Mouse (Mus musculus): ENCODE measurements around the gene Ninj2. TPM values are rescaled to one million over a fixed set of nuclear protein-coding genes. Genes with fewer than 3 reads are reported as not detected.
A peak's percentile ranks its signal among the peaks of the same experiment; 100 is the strongest.

The Ninj2 gene
- polyA plus RNA-seq, 1 experiment: not detected

DNA sequence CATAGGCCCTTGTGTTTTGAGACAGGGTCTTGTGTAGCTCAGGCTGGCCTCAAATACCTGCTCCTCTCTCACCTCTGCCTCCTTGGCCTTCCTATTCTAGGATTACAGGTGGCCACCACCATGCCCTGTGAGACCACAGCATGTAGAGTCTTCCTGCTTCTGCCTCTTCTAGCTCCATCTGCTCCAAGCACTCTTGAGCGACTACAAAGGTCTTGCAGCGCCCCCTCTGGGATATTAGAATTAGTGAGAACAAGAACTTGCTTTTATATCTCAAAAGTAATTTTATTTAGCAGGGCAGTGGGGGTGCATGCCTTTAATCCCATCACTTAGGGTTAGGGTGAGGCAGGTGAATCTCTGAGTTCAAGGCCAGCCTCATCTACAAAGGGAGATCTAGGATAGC lies 103.7 kb downstream of the Ninj2 start:
- Histone ChIP-seq H3K79me3 (ENCODE audit: low read depth) (no peaks in the 10 kb centered on the region), H3ac (ENCODE audit: control insufficient read depth, insufficient read length, low read depth) (no peak overlapping the region), H3K27me3 (ENCODE audit: control insufficient read depth, insufficient read depth, insufficient read length) (peaks cover under 1% of the 10 kb centered on the region), H3K36me3 (ENCODE audit: control insufficient read depth, insufficient read depth) (no peaks in the 10 kb centered on the region), H3K4me3 (ENCODE audit: insufficient read depth, poor library complexity, severe bottlenecking) (no peak overlapping the region), H3K79me2 (ENCODE audit: control insufficient read depth, insufficient read depth) (no peaks in the 10 kb centered on the region)
- TF ChIP-seq MYOD1 (IDR thresholded peaks at IDR 0.05; ENCODE audit: control insufficient read depth, insufficient read length, low read depth) (no peak), MYOG (IDR thresholded peaks at IDR 0.05; ENCODE audit: control insufficient read depth, extremely low read depth, insufficient read length) (no peak), FOSL1 (IDR thresholded peaks at IDR 0.05; ENCODE audit: insufficient read depth, low read length, poor library complexity, severe bottlenecking) (no peak), USF1 (IDR thresholded peaks at IDR 0.05; ENCODE audit: low read depth) (no peak), MAX (IDR thresholded peaks at IDR 0.05) (no peak), CTCF (IDR thresholded peaks at IDR 0.05; ENCODE audit: control insufficient read depth, insufficient read depth, insufficient read length) (no peak), CEBPB (IDR thresholded peaks at IDR 0.05; ENCODE audit: low read depth) (no peak)

DNA sequence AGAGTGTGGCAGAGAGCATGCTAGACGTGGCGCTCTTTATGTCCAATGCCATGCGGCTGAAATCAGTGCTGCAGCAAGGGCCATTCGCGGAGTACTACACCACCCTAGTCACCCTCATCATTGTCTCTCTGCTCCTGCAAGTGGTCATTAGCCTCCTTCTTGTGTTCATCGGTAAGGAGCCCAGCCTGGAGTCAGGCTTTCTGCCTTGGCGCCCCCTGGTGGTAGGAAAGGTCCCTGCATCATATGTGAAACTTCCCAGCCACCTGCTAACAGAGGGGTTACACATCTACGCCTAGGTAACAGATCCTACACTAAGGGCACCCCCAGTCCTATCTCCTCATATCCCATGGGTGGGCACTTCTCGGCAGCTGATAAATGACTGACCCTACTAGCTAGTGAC lies 104.8 kb downstream of the Ninj2 start:
- TF ChIP-seq MYOD1 (IDR thresholded peaks at IDR 0.05; ENCODE audit: control insufficient read depth, insufficient read length, low read depth) (no peak), CTCF (IDR thresholded peaks at IDR 0.05; ENCODE audit: control insufficient read depth, insufficient read depth, insufficient read length) (peak; percentile 64)
- H3ac ChIP-seq (ENCODE audit: control insufficient read depth, insufficient read length, low read depth): no peak overlapping the region

DNA sequence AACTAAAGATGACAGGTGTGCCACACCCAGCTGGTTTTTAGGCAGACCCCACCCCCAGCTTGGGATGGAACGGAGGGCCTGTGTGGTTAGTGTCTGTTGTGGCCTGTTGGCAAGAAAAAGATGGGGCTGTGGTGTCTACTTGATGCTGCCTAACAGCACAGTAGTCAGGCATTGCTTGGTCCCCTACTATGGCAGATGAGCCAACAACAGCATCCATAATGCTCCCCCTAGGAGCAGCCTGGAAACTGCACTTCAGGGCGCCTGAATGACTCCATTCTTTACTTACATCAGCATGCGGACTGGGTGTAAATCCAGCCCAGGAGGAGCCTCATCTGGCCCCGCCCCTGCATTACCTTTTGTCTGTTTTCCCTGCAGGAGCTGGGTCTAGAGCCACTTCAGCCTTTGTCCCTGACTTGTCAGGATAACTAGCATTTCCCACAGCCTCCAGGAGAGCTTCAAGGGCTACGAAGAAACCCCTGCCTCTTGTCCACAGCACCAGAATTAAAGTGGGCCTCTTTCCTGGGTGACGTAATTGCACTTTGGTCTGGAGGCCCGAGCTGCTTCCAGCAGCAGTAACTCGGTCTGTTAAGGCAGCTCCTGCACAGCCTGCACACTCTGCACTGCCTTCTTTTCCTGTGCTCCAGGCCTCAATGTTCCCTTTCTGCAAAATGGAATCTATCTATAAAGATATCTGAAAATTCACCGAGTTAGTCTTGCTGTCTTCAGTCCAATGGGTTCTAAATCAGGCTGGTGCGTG lies 106.7 kb downstream of the Ninj2 start:
- Histone ChIP-seq H3K27me3 (ENCODE audit: control insufficient read depth, insufficient read depth, insufficient read length) (peaks cover 27% of the 10 kb centered on the region), H3K79me3 (ENCODE audit: low read depth) (no peaks in the 10 kb centered on the region), H3K36me3 (ENCODE audit: control insufficient read depth, insufficient read depth) (no peaks in the 10 kb centered on the region), H3K4me3 (ENCODE audit: insufficient read depth, poor library complexity, severe bottlenecking) (no peak overlapping the region), H3ac (ENCODE audit: control insufficient read depth, insufficient read length, low read depth) (no peak overlapping the region), H3K79me2 (ENCODE audit: control insufficient read depth, insufficient read depth) (no peaks in the 10 kb centered on the region)
- TF ChIP-seq CTCF (IDR thresholded peaks at IDR 0.05; ENCODE audit: control insufficient read depth, insufficient read depth, insufficient read length) (no peak), MYOD1 (IDR thresholded peaks at IDR 0.05; ENCODE audit: control insufficient read depth, insufficient read length, low read depth) (no peak), FOSL1 (IDR thresholded peaks at IDR 0.05; ENCODE audit: insufficient read depth, low read length, poor library complexity, severe bottlenecking) (no peak), MYOG (IDR thresholded peaks at IDR 0.05; ENCODE audit: control insufficient read depth, extremely low read depth, insufficient read length) (no peak), CEBPB (IDR thresholded peaks at IDR 0.05; ENCODE audit: low read depth) (no peak), MAX (IDR thresholded peaks at IDR 0.05) (no peak), USF1 (IDR thresholded peaks at IDR 0.05; ENCODE audit: low read depth) (no peak)

More for the DNA sequence above, 104.8 kb downstream of the Ninj2 start:
- no peaks in the 10 kb centered on the region for H3K36me3 ChIP-seq (ENCODE audit: control insufficient read depth, insufficient read depth)
- no peak overlapping the region for H3K4me3 ChIP-seq (ENCODE audit: insufficient read depth, poor library complexity, severe bottlenecking)
- H3K27me3 ChIP-seq (ENCODE audit: control insufficient read depth, insufficient read depth, insufficient read length): peaks cover 8% of the 10 kb centered on the region
- H3K79me2 ChIP-seq (ENCODE audit: control insufficient read depth, insufficient read depth): no peaks in the 10 kb centered on the region
- H3K79me3 ChIP-seq (ENCODE audit: low read depth): no peaks in the 10 kb centered on the region

DNA sequence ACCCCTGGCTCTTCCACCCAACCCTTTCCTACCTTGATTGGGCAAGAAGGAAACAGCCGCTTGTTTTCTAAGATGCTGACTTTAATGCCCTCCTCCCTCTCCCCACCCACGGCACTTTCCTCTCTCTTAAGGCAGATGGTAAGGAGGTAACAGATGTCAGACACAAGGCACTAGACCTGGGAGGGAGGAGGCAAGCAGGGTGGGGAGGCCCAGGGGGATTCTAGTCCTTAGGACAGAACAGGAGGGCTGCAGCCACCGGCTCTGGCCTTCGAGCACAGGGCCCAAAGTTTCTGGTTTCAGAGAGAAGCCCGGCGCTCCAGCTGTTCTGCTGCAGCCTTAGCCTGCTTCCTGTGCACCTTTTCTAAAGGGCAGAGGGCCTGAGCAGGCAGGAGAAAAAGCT lies 108.8 kb downstream of the Ninj2 start:
- Histone ChIP-seq H3K36me3 (ENCODE audit: control insufficient read depth, insufficient read depth) (no peaks in the 10 kb centered on the region), H3K27me3 (ENCODE audit: control insufficient read depth, insufficient read depth, insufficient read length) (peaks cover 41% of the 10 kb centered on the region)
- no peak for TF ChIP-seq MYOD1 (IDR thresholded peaks at IDR 0.05; ENCODE audit: control insufficient read depth, insufficient read length, low read depth)
- TF ChIP-seq FOSL1 (IDR thresholded peaks at IDR 0.05; ENCODE audit: insufficient read depth, low read length, poor library complexity, severe bottlenecking): no peak
- TF ChIP-seq USF1 (IDR thresholded peaks at IDR 0.05; ENCODE audit: low read depth): no peak
- no peak for TF ChIP-seq MYOG (IDR thresholded peaks at IDR 0.05; ENCODE audit: control insufficient read depth, extremely low read depth, insufficient read length)
- no peak for TF ChIP-seq MAX (IDR thresholded peaks at IDR 0.05)
- no peak for TF ChIP-seq CEBPB (IDR thresholded peaks at IDR 0.05; ENCODE audit: low read depth)
- TF ChIP-seq CTCF (IDR thresholded peaks at IDR 0.05; ENCODE audit: control insufficient read depth, insufficient read depth, insufficient read length): no peak

DNA sequence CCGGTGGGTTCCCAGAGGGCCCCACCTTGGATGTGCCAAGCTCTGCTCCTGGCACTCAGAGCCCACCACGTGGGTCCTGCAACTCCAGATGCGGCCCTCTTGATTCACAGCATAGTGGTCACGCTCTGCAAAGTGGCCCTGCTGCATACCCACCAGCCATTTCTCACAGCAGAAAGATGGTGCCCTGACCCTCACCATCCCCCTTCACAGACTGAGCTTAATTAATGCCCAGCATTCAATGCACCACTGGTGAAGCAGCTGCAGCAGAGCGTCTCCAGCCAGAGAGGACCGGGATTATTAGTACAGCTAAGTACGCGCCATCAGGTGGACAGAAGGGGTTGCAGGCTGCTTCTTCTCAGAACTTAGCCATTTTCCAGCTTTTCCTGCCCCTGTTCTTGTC lies 109.3 kb downstream of the Ninj2 start:
- Histone ChIP-seq H3K4me3 (ENCODE audit: insufficient read depth, poor library complexity, severe bottlenecking) (no peak overlapping the region), H3K36me3 (ENCODE audit: control insufficient read depth, insufficient read depth) (no peaks in the 10 kb centered on the region), H3K79me3 (ENCODE audit: low read depth) (no peaks in the 10 kb centered on the region), H3ac (ENCODE audit: control insufficient read depth, insufficient read length, low read depth) (no peak overlapping the region), H3K27me3 (ENCODE audit: control insufficient read depth, insufficient read depth, insufficient read length) (peaks cover 44% of the 10 kb centered on the region), H3K79me2 (ENCODE audit: control insufficient read depth, insufficient read depth) (no peaks in the 10 kb centered on the region)
- TF ChIP-seq USF1 (IDR thresholded peaks at IDR 0.05; ENCODE audit: low read depth) (no peak), MAX (IDR thresholded peaks at IDR 0.05) (no peak), MYOD1 (IDR thresholded peaks at IDR 0.05; ENCODE audit: control insufficient read depth, insufficient read length, low read depth) (no peak), MYOG (IDR thresholded peaks at IDR 0.05; ENCODE audit: control insufficient read depth, extremely low read depth, insufficient read length) (no peak), FOSL1 (IDR thresholded peaks at IDR 0.05; ENCODE audit: insufficient read depth, low read length, poor library complexity, severe bottlenecking) (no peak), CEBPB (IDR thresholded peaks at IDR 0.05; ENCODE audit: low read depth) (no peak), CTCF (IDR thresholded peaks at IDR 0.05; ENCODE audit: control insufficient read depth, insufficient read depth, insufficient read length) (no peak)

More for the DNA sequence above, 108.8 kb downstream of the Ninj2 start:
- Histone ChIP-seq H3K4me3 (ENCODE audit: insufficient read depth, poor library complexity, severe bottlenecking) (no peak overlapping the region), H3K79me2 (ENCODE audit: control insufficient read depth, insufficient read depth) (no peaks in the 10 kb centered on the region), H3K79me3 (ENCODE audit: low read depth) (no peaks in the 10 kb centered on the region), H3ac (ENCODE audit: control insufficient read depth, insufficient read length, low read depth) (no peak overlapping the region)
